Mouse (Mus musculus) mouse trophoblast stem cell (cell line): ENCODE measurements around the gene Atf2.
"Not testable (repeated sequence)": the region's sequence is repeated elsewhere in the genome, so short reads cannot be mapped to it uniquely, and the experiment has no call there.

Source experiments
- in situ Hi-C, 2 experiments: fragments of 300-500 bp; cut with MseI, MboI; formaldehyde crosslinking; loops; 2 replicates in 1 of 2; 3 replicates in 1 of 2; pipeline ENCODE4 v1.15.1; 2025

Gene Atf2

DNA sequence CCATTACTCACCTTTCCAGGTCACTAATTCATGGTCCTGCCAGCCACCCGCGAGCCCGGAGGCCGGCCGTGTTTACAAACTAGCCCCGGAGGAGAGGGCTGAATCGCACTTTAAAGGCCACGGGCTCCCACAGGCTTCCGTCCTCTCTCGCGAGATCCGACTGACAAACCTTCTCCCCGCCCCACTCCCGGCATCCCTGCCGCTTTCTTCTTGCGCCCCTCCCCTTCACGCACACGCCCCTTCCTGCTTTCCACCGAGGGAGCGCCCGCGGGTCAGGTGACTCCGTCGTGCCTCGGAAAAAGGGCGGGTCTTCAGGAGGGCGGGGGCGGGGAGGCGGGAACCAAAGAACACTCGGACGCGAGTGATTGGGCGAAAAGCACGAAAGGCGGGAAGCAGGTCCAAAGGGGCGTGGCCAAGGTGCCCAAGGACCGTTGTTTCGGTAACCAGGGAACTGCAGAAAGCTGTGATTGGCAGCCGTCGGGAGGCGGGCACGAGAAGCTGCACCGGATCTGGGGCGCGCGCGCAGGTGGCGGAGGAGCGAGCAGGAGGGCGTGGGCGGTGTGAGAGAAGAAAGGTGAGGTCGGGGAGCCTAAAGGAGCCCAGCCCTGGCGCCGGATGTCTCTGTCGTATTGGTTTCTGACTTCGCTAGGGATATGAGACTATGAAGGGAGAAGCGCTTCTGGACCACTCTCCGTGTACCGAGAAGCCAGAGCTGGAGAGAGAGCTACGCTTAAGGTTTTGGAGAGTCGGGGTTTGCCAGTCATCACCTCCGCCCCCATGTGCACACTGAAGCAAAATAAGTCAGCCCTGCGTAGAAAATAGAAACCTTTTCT is at the start of gene Atf2:
Gene Atf2 (minus strand): TSS at position 176 of the 833 bp plus-strand sequence.
- in situ Hi-C loops: no loop called here

GRCm38 (mm10) chr2:73941281-73941680 is 48.8 kb upstream of the Atf2 start:
- in situ Hi-C loops: no loop called here

DNA sequence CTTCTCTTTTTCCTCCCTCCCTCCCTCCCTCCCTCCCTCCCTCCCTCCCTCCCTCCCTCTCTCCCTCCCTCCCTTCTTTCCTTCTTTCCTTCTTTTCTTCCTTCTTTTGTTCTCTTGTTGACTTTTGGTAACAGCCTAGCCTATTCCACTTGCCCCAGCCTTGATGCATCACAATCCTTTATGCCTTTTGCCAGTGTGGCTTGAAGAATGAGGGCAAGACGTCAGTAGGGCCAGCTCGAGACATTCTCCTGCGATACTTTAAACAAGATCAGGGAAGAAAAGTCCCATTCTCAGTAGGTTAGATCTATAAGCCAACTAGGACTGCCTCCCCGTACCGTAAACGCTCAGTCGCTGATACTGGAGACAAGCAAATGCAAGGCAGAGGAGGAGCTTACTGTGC is 48.0 kb upstream of the Atf2 start:
- in situ Hi-C loops: no loop called here

- in situ Hi-C loops: no loop called here
Measured at GRCm38 (mm10) chr2:73938896-73939295, 46.5 kb upstream of the Atf2 start.

DNA sequence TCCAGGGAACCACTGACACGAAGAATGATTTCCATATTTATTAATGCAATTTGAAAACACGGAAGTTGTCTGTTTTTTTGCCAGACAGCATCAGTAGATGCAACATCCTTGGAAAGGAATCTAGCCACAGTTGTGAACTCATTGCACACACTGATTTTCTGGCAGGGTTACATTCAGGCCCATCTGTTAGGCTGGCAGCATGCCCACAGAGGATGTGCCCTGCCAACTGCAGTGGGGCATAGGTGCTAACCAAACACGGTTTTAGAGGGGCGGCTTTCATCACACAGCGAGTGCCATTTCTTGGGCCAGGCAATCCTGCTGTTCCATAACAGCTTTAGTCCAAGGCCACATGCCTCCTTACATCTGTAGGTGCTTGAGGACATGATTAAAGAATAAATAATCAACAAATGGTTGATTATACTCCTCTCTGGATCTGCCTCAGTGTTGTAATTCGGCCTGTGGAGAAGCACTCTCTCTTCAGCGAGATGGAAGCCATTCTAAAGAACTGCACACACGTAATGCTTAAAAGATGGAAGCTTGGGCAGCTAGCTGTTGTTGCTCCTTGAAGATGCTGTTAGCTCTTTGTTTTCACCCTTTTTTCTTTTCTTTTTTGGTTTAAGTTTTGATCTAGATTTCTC is 40.4 kb upstream of the Atf2 start:
- in situ Hi-C loops: no loop called here

DNA sequence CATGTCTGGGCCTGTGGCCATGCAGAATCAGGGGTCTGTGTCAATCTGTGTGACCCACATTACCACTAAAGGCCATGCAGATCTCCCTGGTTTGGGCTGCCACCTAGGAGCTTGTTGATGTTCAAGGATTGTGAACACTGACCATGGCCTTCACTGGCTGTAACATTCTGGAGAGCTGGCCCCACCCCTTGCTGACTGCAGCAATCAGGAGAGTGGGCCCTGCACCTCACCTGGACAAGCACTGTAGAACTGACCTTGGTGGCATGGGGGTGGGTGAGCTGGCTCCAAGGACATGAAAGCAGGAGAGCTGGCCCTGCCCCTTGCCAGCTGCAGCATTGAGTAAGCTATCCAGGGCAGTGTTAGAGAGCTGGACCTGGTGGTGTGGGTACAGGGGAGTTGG is 35.3 kb upstream of the Atf2 start:
- in situ Hi-C loops: no loop called here

- in situ Hi-C loops: no loop called here
Measured at GRCm38 (mm10) chr2:73925539-73925938, 33.1 kb upstream of the Atf2 start.

GRCm38 (mm10) chr2:73925089-73925488 is 32.6 kb upstream of the Atf2 start:
- in situ Hi-C loops: no loop called here

DNA sequence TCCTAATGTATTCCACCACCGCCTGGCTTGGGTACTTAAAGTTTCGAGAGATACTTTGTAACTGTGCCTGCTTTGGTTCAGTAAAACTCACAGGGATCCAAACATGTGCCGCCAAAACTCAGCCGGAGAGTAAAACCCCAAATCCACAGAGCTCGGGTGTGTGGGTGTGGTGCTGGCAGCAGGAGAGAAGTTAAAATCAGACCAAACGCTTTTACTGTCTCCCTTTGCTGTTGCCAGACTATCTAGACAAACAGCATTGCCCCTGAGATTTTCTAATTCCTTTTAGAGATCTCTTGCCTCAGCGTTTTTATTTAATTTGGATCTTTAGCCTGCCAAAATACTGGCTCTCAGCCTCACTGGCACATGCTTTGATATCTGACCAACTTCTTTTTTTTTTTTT is 27.2 kb upstream of the Atf2 start:
- in situ Hi-C loops: no loop called here

DNA sequence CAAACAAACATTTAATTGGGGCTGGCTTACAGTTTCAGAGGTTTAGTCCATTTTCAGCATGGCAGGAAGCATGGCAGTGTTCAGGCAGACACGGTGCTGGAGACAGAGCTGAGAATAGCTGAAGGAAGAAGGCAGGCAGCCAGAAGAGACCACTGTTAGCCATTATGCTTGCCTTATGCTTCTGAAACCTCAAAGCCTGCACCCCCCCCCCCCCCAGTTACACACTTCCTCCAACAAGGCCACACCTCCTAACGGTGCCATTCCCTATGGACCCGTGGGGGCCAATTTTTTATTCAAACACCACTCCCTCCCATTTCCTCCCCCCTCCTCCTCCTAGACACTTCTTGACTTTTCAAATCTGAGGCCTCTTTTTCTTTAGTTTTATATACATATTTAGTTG is 19.8 kb upstream of the Atf2 start:
- in situ Hi-C loops: no loop called here

DNA sequence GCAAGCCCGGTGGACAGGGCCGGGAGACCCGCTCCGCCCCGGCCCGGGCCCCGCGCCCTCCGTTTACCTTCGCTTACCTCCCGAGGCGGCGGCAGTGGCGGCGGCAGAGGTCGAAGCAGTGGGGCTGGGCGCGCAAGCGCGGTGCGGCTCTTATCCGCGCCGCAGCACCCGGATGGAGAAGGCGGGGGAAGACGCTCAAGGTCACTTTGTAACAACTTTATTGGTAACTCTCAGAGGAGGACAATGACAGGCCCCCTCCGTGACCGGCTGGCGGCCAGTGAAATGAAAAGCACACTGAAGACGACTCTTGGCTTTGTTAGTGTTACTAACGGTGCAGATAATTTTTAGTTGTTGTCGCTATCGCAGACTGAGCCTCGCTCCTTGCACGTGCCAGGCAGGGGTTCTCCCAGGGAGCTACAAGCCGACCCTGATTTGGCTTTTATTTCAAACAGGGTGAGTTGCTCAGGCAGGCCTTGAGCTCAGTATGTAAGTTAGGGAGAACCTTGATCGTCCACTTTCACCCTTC is 18.8 kb upstream of the Atf2 start, which contains the start of gene Atp5g3:
Gene Atp5g3 (minus strand): TSS at position 152 of the 526 bp plus-strand sequence.
- in situ Hi-C loops: no loop called here

GRCm38 (mm10) chr2:73910571-73911174 is 18.2 kb upstream of the Atf2 start:
- in situ Hi-C loops: no loop called here

- in situ Hi-C loops: no loop called here
Measured at GRCm38 (mm10) chr2:73909116-73909515, 16.7 kb upstream of the Atf2 start.

GRCm38 (mm10) chr2:73904679-73905078 is 12.2 kb upstream of the Atf2 start:
- in situ Hi-C loops: not testable (repeated sequence)

DNA sequence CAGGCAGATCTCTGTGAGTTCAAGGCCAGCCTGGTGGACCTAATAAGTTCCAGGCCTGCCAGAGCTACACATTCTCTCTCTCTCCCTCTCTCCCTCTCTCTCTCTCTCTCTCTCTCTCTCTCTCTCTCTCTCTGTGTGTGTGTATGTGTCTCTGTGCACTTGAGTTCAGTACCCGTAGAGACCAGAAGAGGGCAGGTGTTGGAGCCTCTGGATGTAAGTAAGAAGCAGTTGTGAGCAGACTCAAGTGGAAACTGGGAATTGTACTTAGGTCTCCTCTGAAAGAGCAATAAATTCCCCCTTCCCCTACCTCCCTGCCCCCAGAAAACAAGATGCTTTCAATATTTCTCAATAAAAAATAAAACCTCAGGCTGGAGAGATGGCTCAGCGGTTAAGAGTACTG is 11.1 kb upstream of the Atf2 start:
- in situ Hi-C loops: no loop called here

DNA sequence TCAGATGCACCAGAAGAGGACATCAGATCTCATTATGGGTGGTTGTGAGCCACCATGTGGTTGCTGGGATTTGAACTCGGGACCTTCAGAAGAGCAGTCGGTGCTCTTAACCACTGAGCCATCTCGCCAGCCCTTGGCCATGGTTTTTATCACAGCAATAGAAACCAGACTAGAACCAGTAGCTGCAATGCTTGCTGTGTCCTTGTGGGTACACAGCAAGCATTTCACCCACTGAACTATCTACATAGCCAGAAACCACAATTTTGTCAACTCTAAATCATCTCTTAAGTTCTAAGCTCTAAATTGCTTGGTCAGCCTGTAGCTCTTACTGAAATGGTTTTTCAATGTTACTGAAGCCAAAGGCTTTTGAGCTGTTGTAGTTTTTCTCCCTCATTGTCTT is 9.9 kb upstream of the Atf2 start:
- in situ Hi-C loops: not testable (repeated sequence)

DNA sequence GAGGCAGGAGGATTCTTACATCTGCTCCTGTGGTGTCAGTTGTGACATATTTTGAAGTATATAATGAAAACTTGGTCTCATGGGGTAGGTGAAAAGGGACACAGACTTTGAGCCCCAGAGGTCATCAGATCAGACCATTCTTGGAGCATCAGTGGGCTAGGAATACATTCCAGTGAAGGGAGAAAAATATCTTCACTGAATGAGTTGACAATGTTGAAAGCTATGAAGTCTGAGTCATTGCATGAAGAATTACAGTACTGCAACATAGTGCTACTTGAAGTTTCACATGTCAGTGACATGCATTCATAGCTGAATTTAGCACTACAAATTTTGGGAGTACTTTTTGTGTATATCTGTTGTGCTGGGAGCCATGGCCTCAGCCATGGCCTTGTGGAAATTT is 8.7 kb upstream of the Atf2 start:
- in situ Hi-C loops: no loop called here

- in situ Hi-C loops: no loop called here
Measured at GRCm38 (mm10) chr2:73900364-73900763, 7.9 kb upstream of the Atf2 start.

- in situ Hi-C loops: not testable (repeated sequence)
Measured at GRCm38 (mm10) chr2:73896919-73897318, 4.5 kb upstream of the Atf2 start.

- in situ Hi-C loops: no loop called here
Measured at GRCm38 (mm10) chr2:73893473-73894270, 1.2 kb upstream of the Atf2 start.

GRCm38 (mm10) chr2:73891701-73892463 is 557 bp downstream of the Atf2 start:
- in situ Hi-C loops: no loop called here
